Mouse (Mus musculus): ENCODE measurements at regions not wholly inside any gene's neighbourhood (a gene's known extent, or its start where the extent isn't known, plus 50 kb on each side); places are given as distances from the start of the nearest gene placed in this dataset.

GRCm38 (mm10) chr2:21129621-21130020, 75.5 kb downstream of the Enkur start:
- DNase-seq = no peak

GRCm38 (mm10) chr2:21126531-21126930, 78.6 kb downstream of the Enkur start:
- no peak for DNase-seq

GRCm38 (mm10) chr2:21122421-21122820, 82.7 kb downstream of the Enkur start:
- no peak for DNase-seq

GRCm38 (mm10) chr2:21121663-21122062, 83.5 kb downstream of the Enkur start:
- DNase-seq = no peak

- DNase-seq = no peak
These were observed 88.3 kb downstream of the Enkur start for GRCm38 (mm10) chr2:21116817-21117216.

- no peak for DNase-seq
These were observed 93.6 kb downstream of the Enkur start for GRCm38 (mm10) chr2:21111527-21111926.

- DNase-seq = no peak
These were observed 104.8 kb downstream of the Enkur start for GRCm38 (mm10) chr2:21100248-21100808.

- peak; percentile 58 to 64 for DNase-seq
These were observed 113.8 kb downstream of the Enkur start for GRCm38 (mm10) chr2:21091058-21091971.

GRCm38 (mm10) chr2:21085517-21085916, 116.8 kb upstream of the Arhgap21 start:
- no peak for DNase-seq

- no peak for DNase-seq
These were observed 98.7 kb upstream of the Arhgap21 start for GRCm38 (mm10) chr2:21067292-21067850.

- no peak for DNase-seq
These were observed 91.6 kb upstream of the Arhgap21 start for GRCm38 (mm10) chr2:21060347-21060650.

- no peak for DNase-seq
These were observed 91.1 kb upstream of the Arhgap21 start for GRCm38 (mm10) chr2:21059618-21060346.

GRCm38 (mm10) chr2:21058940-21059339, 90.3 kb upstream of the Arhgap21 start:
- DNase-seq = no peak

GRCm38 (mm10) chr2:21056450-21057210, 87.9 kb upstream of the Arhgap21 start:
- DNase-seq = no peak

GRCm38 (mm10) chr2:21055416-21055815, 86.7 kb upstream of the Arhgap21 start:
- no peak for DNase-seq

GRCm38 (mm10) chr2:21054325-21055082, 85.8 kb upstream of the Arhgap21 start:
- DNase-seq = no peak

- DNase-seq = no peak
These were observed 84.9 kb upstream of the Arhgap21 start for GRCm38 (mm10) chr2:21053596-21053995.

- DNase-seq = no peak
These were observed 80.3 kb upstream of the Arhgap21 start for GRCm38 (mm10) chr2:21048996-21049395.

GRCm38 (mm10) chr2:21048226-21048625, 79.5 kb upstream of the Arhgap21 start:
- DNase-seq = no peak

GRCm38 (mm10) chr2:21046503-21047116, 77.9 kb upstream of the Arhgap21 start:
- DNase-seq = no peak

- no peak for DNase-seq
These were observed 76.1 kb upstream of the Arhgap21 start for GRCm38 (mm10) chr2:21044781-21045180.
